In the genomic region with DNA sequence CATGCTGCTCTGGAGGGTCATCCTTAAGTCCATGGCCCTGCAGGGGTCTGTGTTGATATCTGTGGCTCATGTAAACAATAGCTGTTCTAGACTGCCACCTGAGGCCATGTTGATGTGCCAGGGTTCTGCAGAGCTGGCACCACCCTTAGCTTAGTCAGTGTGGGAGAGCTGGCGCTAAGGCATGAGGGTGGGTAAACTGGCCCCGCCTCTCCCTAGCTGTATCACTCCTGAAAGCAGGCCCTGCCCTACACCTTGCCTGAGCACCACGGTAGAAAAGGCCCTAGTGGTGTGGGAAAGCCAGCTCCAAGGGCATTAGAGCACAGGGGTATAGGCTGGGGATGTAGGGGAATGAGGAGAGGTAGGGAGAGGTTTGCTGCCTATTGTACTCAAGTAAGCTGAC, we compare ENCODE assay signal across 11 mouse cellular contexts.
A peak's percentile ranks its signal among the peaks of the same experiment; 100 is the strongest.
DNase-seq lines count a peak whose midpoint lies in the region; ATAC-seq and TF ChIP-seq lines count a peak whose summit lies in the region.
"Had no signal": no experiment of that assay in that cellular context is flagged by ENCODE, and none has a peak within 500 bp of the region (broad histone marks: within the 10 kb centered on the region; RNA-seq: fewer than 3 reads in every experiment).

No protein-coding gene starts in this region.

- H3K4me1 ChIP-seq in forebrain, embryonic 15.5 days, result no peaks in the 10 kb centered on the region
- no peaks in the 10 kb centered on the region for H3K4me1 ChIP-seq in forebrain, embryonic 12.5 days
- H3K4me1 ChIP-seq in kidney, embryonic 16.5 days (ENCODE audit: insufficient read depth, low read length), result no peaks in the 10 kb centered on the region
- H3K4me1 ChIP-seq in stomach, postnatal 0 days (replicated peaks; ENCODE audit: control insufficient read depth, insufficient read depth), result no peaks in the 10 kb centered on the region
- H3K4me1 ChIP-seq: kidney, embryonic 15.5 days; stomach, embryonic 15.5 days had no signal

- peak; percentile 1 for DNase-seq in kidney, postnatal 4 days
- peak; percentile 19 for DNase-seq in urinary bladder, postnatal 14 days (ENCODE audit: low spot score)
- no peak for DNase-seq in urinary bladder, postnatal 25 days (ENCODE audit: low spot score)
- peak; percentile 56 for DNase-seq in stomach, postnatal 0 days (ENCODE audit: low spot score)
- no peak for DNase-seq in cerebellum, adult 8-10 months
- DNase-seq: cerebellum, adult 11-12 months had no signal

- no peak overlapping the region for H3K9ac ChIP-seq in forebrain, embryonic 15.5 days (replicated peaks)
- H3K9ac ChIP-seq in forebrain, embryonic 12.5 days, result no peak overlapping the region
- no peak overlapping the region for H3K9ac ChIP-seq in kidney, embryonic 16.5 days (replicated peaks; ENCODE audit: low read length)
- no peak overlapping the region for H3K9ac ChIP-seq in stomach, postnatal 0 days (ENCODE audit: low read length)
- H3K9ac ChIP-seq: kidney, embryonic 15.5 days; stomach, embryonic 15.5 days had no signal

- WGBS in forebrain, embryonic 15.5 days, result 89% methylated on average over 3 of the region's 3 CpGs
- 82% methylated on average over 3 of the region's 3 CpGs for WGBS in forebrain, embryonic 12.5 days
- whole genome bisulfite sequencing in kidney, embryonic 16.5 days, result 78% methylated on average over 3 of the region's 3 CpGs
- 57% methylated on average over 3 of the region's 3 CpGs for WGBS in stomach, postnatal 0 days

- no peak overlapping the region for H3K4me2 ChIP-seq in forebrain, embryonic 15.5 days (replicated peaks)
- no peak overlapping the region for H3K4me2 ChIP-seq in forebrain, embryonic 12.5 days
- no peak overlapping the region for H3K4me2 ChIP-seq in kidney, embryonic 16.5 days (replicated peaks; ENCODE audit: low read depth, low read length)
- no peak overlapping the region for H3K4me2 ChIP-seq in stomach, postnatal 0 days (replicated peaks; ENCODE audit: low read depth)
- H3K4me2 ChIP-seq: kidney, embryonic 15.5 days; stomach, embryonic 15.5 days had no signal

- H3K27me3 ChIP-seq in forebrain, embryonic 15.5 days, result no peaks in the 10 kb centered on the region
- no peaks in the 10 kb centered on the region for H3K27me3 ChIP-seq in forebrain, embryonic 12.5 days
- no peaks in the 10 kb centered on the region for H3K27me3 ChIP-seq in kidney, embryonic 16.5 days (ENCODE audit: insufficient read depth, low read length)
- no peaks in the 10 kb centered on the region for H3K27me3 ChIP-seq in stomach, postnatal 0 days (ENCODE audit: control insufficient read depth, insufficient read depth, low read length)
- H3K27me3 ChIP-seq: kidney, embryonic 15.5 days; stomach, embryonic 15.5 days had no signal

- no peak overlapping the region for H3K4me3 ChIP-seq in forebrain, embryonic 15.5 days
- no peak overlapping the region for H3K4me3 ChIP-seq in forebrain, embryonic 12.5 days (replicated peaks)
- no peak overlapping the region for H3K4me3 ChIP-seq in kidney, embryonic 16.5 days (ENCODE audit: low read length)
- no peak overlapping the region for H3K4me3 ChIP-seq in stomach, postnatal 0 days (ENCODE audit: low read depth, low read length)
- H3K4me3 ChIP-seq: kidney, embryonic 15.5 days; stomach, embryonic 15.5 days had no signal

- no peak overlapping the region for H3K27ac ChIP-seq in forebrain, embryonic 15.5 days (replicated peaks)
- no peak overlapping the region for H3K27ac ChIP-seq in forebrain, embryonic 12.5 days
- H3K27ac ChIP-seq in kidney, embryonic 16.5 days (ENCODE audit: low read length), result no peak overlapping the region
- H3K27ac ChIP-seq in stomach, postnatal 0 days (replicated peaks), result no peak overlapping the region
- H3K27ac ChIP-seq: kidney, embryonic 15.5 days; stomach, embryonic 15.5 days had no signal

- no peaks in the 10 kb centered on the region for H3K9me3 ChIP-seq in forebrain, embryonic 15.5 days
- H3K9me3 ChIP-seq in forebrain, embryonic 12.5 days, result no peaks in the 10 kb centered on the region
- H3K9me3 ChIP-seq in kidney, embryonic 16.5 days (ENCODE audit: low read length), result no peaks in the 10 kb centered on the region
- H3K9me3 ChIP-seq in stomach, postnatal 0 days (ENCODE audit: control insufficient read depth, low read length), result no peaks in the 10 kb centered on the region
- H3K9me3 ChIP-seq: stomach, embryonic 15.5 days had no signal

- no peak for TF ChIP-seq EP300 in stomach, postnatal 0 days (optimal IDR thresholded peaks at IDR 0.05)

- TF ChIP-seq CTCF in stomach, postnatal 0 days (IDR thresholded peaks at IDR 0.05; ENCODE audit: low read depth), result peak; percentile 4; the same call in 1 of the 2 replicates

- ATAC-seq in forebrain, embryonic 15.5 days (replicated peaks), result peak; percentile 46
- ATAC-seq in forebrain, embryonic 12.5 days (ENCODE audit: low FRiP score), result no peak
- ATAC-seq in kidney, embryonic 16.5 days (ENCODE audit: low FRiP score, low TSS enrichment), result no peak
- peak; percentile 81; the same call in 1 of the 2 replicates for ATAC-seq in stomach, postnatal 0 days (ENCODE audit: low FRiP score, low TSS enrichment)

- H3K36me3 ChIP-seq in forebrain, embryonic 15.5 days, result no peaks in the 10 kb centered on the region
- no peaks in the 10 kb centered on the region for H3K36me3 ChIP-seq in forebrain, embryonic 12.5 days (replicated peaks)
- no peaks in the 10 kb centered on the region for H3K36me3 ChIP-seq in kidney, embryonic 16.5 days (ENCODE audit: insufficient read depth, low read length)
- H3K36me3 ChIP-seq in stomach, postnatal 0 days (ENCODE audit: control insufficient read depth, insufficient read depth, low read length), result no peaks in the 10 kb centered on the region
- H3K36me3 ChIP-seq: kidney, embryonic 15.5 days; stomach, embryonic 15.5 days had no signal

Comparison
In these comparisons a context has a peak if more than half of its experiments do, and no peak if none do; other contexts are left out.
1. ATAC-seq: peak in forebrain, embryonic 15.5 days (single experiment) and stomach, postnatal 0 days (single experiment); none in forebrain, embryonic 12.5 days (single experiment) and kidney, embryonic 16.5 days (single experiment).
2. DNase-seq: peak in kidney, postnatal 4 days (2 of 2), urinary bladder, postnatal 14 days (single experiment) and stomach, postnatal 0 days (single experiment); none in urinary bladder, postnatal 25 days (single experiment) and cerebellum, adult 8-10 months (single experiment).